Mouse (Mus musculus): ENCODE results near the gene Fam107b. TPM values are rescaled to one million over a fixed set of nuclear protein-coding genes. Genes with fewer than 3 reads are reported as not detected.

Gene Fam107b
- total RNA-seq, 1 experiment, result 15.0 TPM

GRCm38 (mm10) chr2:3654606-3655005, 84.3 kb downstream of the Fam107b start:
- TF ChIP-seq HCFC1 (IDR thresholded peaks at IDR 0.05; ENCODE audit: borderline replicate concordance, insufficient read depth, low read length) (no peak), CHD2 (IDR thresholded peaks at IDR 0.05; ENCODE audit: low read depth, low read length) (no peak), ZC3H11A (IDR thresholded peaks at IDR 0.05; ENCODE audit: borderline replicate concordance, low read depth, low read length) (no peak), ZNF384 (IDR thresholded peaks at IDR 0.05; ENCODE audit: low read depth, low read length) (no peak), MAFK (IDR thresholded peaks at IDR 0.05; ENCODE audit: insufficient read depth, low read depth, low read length) (no peak)
- in situ Hi-C loops (cut with MboI; ENCODE audit: low sequenced_read_pairs in 2 of 2, unreplicated experiment in 2 of 2), result no loop called here
- no peaks in the 10 kb centered on the region for H3K4me1 ChIP-seq (ENCODE audit: control insufficient read depth in 2 of 2, insufficient read depth in 2 of 2, low read length in 2 of 2, poor library complexity in 1 of 2)
- H3K9me3 ChIP-seq (ENCODE audit: control insufficient read depth, insufficient read depth, low read depth, low read length), result no peaks in the 10 kb centered on the region
- H3K4me3 ChIP-seq (ENCODE audit: insufficient read depth in 1 of 2, low read depth in 1 of 2, low read length in 2 of 2, poor library complexity in 1 of 2, severe bottlenecking in 1 of 2), result no peak overlapping the region
- H3K36me3 ChIP-seq (ENCODE audit: control insufficient read depth, insufficient read depth, low read length, poor library complexity, severe bottlenecking), result no peaks in the 10 kb centered on the region
- no peak for DNase-seq (ENCODE audit: low read depth, low spot score)
- no peak overlapping the region for H3K9ac ChIP-seq (ENCODE audit: insufficient read depth, low read depth, low read length, poor library complexity, severe bottlenecking)
- no peak overlapping the region for H3K27ac ChIP-seq (ENCODE audit: insufficient read depth, low read depth, low read length, poor library complexity, severe bottlenecking)

DNA sequence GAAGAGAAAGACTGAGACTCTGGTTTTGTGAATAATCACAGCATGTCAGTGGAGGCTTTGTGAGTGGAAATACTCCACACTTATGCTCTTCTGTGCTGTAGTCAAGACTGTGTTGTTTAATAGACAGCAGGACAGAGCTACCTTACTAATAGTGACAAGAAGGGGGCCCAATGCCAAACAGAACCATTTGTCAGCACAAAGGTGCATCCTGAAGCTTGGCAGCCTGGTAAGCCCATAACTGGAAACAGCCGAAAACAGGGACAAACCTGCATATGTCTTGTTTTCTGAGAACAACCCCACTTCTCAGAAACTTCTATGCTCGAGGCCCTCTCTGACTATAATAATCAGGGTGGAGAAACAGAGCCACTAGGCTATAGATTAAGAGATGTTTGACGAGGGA, 85.8 kb downstream of the Fam107b start:
- in situ Hi-C loops (cut with MboI; ENCODE audit: low sequenced_read_pairs in 2 of 2, unreplicated experiment in 2 of 2), result no loop called here
- DNase-seq (ENCODE audit: low read depth, low spot score), result no peak
- Histone ChIP-seq H3K4me3 (ENCODE audit: insufficient read depth in 1 of 2, low read depth in 1 of 2, low read length in 2 of 2, poor library complexity in 1 of 2, severe bottlenecking in 1 of 2) (no peak overlapping the region), H3K27ac (ENCODE audit: insufficient read depth, low read depth, low read length, poor library complexity, severe bottlenecking) (no peak overlapping the region), H3K9me3 (ENCODE audit: control insufficient read depth, insufficient read depth, low read depth, low read length) (no peaks in the 10 kb centered on the region), H3K4me1 (ENCODE audit: control insufficient read depth in 2 of 2, insufficient read depth in 2 of 2, low read length in 2 of 2, poor library complexity in 1 of 2) (no peaks in the 10 kb centered on the region), H3K36me3 (ENCODE audit: control insufficient read depth, insufficient read depth, low read length, poor library complexity, severe bottlenecking) (no peaks in the 10 kb centered on the region), H3K9ac (ENCODE audit: insufficient read depth, low read depth, low read length, poor library complexity, severe bottlenecking) (no peak overlapping the region)
- TF ChIP-seq ZC3H11A (IDR thresholded peaks at IDR 0.05; ENCODE audit: borderline replicate concordance, low read depth, low read length) (no peak), MAFK (IDR thresholded peaks at IDR 0.05; ENCODE audit: insufficient read depth, low read depth, low read length) (no peak), CHD2 (IDR thresholded peaks at IDR 0.05; ENCODE audit: low read depth, low read length) (no peak), HCFC1 (IDR thresholded peaks at IDR 0.05; ENCODE audit: borderline replicate concordance, insufficient read depth, low read length) (no peak), ZNF384 (IDR thresholded peaks at IDR 0.05; ENCODE audit: low read depth, low read length) (no peak)

DNA sequence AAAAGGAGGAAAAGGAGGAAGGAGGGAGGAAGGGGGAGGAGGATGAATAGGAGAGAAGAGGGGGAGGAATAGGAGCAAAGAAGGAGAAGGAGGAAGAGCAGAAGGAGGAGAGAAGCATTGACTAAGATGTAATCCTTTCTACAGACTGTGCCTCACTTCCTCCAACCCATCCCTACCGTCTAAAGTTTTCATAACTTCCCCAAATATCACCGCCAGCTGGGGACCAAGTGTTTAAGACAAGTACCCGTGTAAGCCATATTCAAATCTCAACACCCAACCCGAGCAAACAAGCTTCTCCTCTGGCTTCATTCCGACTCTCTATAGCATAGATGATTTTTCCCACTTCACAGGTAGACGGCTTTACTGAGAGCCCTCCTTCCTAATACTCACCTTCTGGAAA, 86.5 kb downstream of the Fam107b start:
- no peak for TF ChIP-seq MAFK (IDR thresholded peaks at IDR 0.05; ENCODE audit: insufficient read depth, low read depth, low read length)
- no peak for TF ChIP-seq ZC3H11A (IDR thresholded peaks at IDR 0.05; ENCODE audit: borderline replicate concordance, low read depth, low read length)
- no peak for TF ChIP-seq CHD2 (IDR thresholded peaks at IDR 0.05; ENCODE audit: low read depth, low read length)
- TF ChIP-seq ZNF384 (IDR thresholded peaks at IDR 0.05; ENCODE audit: low read depth, low read length), result no peak
- no peak for TF ChIP-seq HCFC1 (IDR thresholded peaks at IDR 0.05; ENCODE audit: borderline replicate concordance, insufficient read depth, low read length)
- H3K9me3 ChIP-seq (ENCODE audit: control insufficient read depth, insufficient read depth, low read depth, low read length), result no peaks in the 10 kb centered on the region
- in situ Hi-C loops (cut with MboI; ENCODE audit: low sequenced_read_pairs in 2 of 2, unreplicated experiment in 2 of 2), result no loop called here

DNA sequence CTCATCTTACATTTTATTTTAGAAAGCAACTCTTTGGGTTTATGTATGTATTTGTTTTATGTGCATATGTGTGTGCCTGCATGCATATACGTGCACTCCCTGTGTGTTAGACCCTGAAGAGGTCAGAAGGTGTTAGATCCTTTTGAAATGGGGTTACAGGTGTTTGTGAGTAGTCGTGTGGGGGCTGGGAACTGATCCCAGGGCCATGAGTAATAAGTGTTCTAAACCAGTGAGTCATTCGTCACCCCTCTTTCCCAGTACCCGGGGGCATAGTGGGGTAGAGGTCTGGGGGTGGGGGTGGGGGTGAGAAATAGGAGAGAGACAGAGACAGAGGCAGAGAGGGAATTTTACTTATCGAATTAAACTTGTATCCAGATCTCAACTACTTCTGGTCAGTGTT, 87.1 kb downstream of the Fam107b start:
- H3K4me3 ChIP-seq (ENCODE audit: insufficient read depth in 1 of 2, low read depth in 1 of 2, low read length in 2 of 2, poor library complexity in 1 of 2, severe bottlenecking in 1 of 2), result no peak overlapping the region
- H3K4me1 ChIP-seq (ENCODE audit: control insufficient read depth in 2 of 2, insufficient read depth in 2 of 2, low read length in 2 of 2, poor library complexity in 1 of 2), result no peaks in the 10 kb centered on the region
- TF ChIP-seq CHD2 (IDR thresholded peaks at IDR 0.05; ENCODE audit: low read depth, low read length) (no peak), HCFC1 (IDR thresholded peaks at IDR 0.05; ENCODE audit: borderline replicate concordance, insufficient read depth, low read length) (no peak), MAFK (IDR thresholded peaks at IDR 0.05; ENCODE audit: insufficient read depth, low read depth, low read length) (no peak), ZC3H11A (IDR thresholded peaks at IDR 0.05; ENCODE audit: borderline replicate concordance, low read depth, low read length) (no peak), ZNF384 (IDR thresholded peaks at IDR 0.05; ENCODE audit: low read depth, low read length) (no peak)
- in situ Hi-C loops (cut with MboI; ENCODE audit: low sequenced_read_pairs in 2 of 2, unreplicated experiment in 2 of 2), result no loop called here
- no peaks in the 10 kb centered on the region for H3K9me3 ChIP-seq (ENCODE audit: control insufficient read depth, insufficient read depth, low read depth, low read length)
- no peaks in the 10 kb centered on the region for H3K36me3 ChIP-seq (ENCODE audit: control insufficient read depth, insufficient read depth, low read length, poor library complexity, severe bottlenecking)
- no peak overlapping the region for H3K27ac ChIP-seq (ENCODE audit: insufficient read depth, low read depth, low read length, poor library complexity, severe bottlenecking)
- no peak for DNase-seq (ENCODE audit: low read depth, low spot score)
- no peak overlapping the region for H3K9ac ChIP-seq (ENCODE audit: insufficient read depth, low read depth, low read length, poor library complexity, severe bottlenecking)

More for the DNA sequence above, 86.5 kb downstream of the Fam107b start:
- no peaks in the 10 kb centered on the region for H3K4me1 ChIP-seq (ENCODE audit: control insufficient read depth in 2 of 2, insufficient read depth in 2 of 2, low read length in 2 of 2, poor library complexity in 1 of 2)
- no peaks in the 10 kb centered on the region for H3K36me3 ChIP-seq (ENCODE audit: control insufficient read depth, insufficient read depth, low read length, poor library complexity, severe bottlenecking)
- H3K27ac ChIP-seq (ENCODE audit: insufficient read depth, low read depth, low read length, poor library complexity, severe bottlenecking), result no peak overlapping the region
- no peak for DNase-seq (ENCODE audit: low read depth, low spot score)
- no peak overlapping the region for H3K9ac ChIP-seq (ENCODE audit: insufficient read depth, low read depth, low read length, poor library complexity, severe bottlenecking)
- H3K4me3 ChIP-seq (ENCODE audit: insufficient read depth in 1 of 2, low read depth in 1 of 2, low read length in 2 of 2, poor library complexity in 1 of 2, severe bottlenecking in 1 of 2), result no peak overlapping the region
